Mouse (Mus musculus): ENCODE measurements around the gene Otop2.

Gene Otop2

GRCm38 (mm10) chr11:115303167-115303566 lies 3.8 kb upstream of the Otop2 start:
- ChIA-PET CTCF (interaction anchor here in 1 of 4 experiments (2.3 kb wide), 1 partner anchor 78 kb away, joined by 6 read pairs; no protein-coding TSS in a partner anchor), POLR2A (interaction anchor here in 2 of 4 experiments (0.6 to 1.4 kb wide), 2 partner anchors 78 to 193 kb away, joined by 3 read pairs; no protein-coding TSS in a partner anchor)

DNA sequence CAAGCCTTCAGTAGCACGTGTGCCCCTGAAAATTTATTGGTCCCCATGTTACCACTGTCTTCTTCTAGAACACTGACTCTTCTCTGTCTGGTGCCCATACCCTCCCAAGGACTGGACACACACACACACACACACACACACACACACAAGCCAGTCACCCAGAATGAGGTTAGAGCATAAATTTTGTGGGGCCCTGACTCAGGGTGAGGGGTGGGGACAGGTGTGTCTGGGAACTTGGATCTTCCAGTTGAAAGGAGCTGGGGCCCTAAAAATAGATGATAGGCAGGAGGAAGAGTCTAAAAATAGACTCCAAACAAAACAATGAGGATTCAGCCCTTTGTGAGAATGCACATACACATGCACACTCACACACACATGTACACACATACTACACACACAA lies 1.8 kb downstream of the Otop2 start:
- CTCF ChIA-PET = interaction anchor here in 1 of 4 experiments (1.0 kb wide), 1 partner anchor 11 kb away, joined by 3 read pairs; the partner anchor contains the start of gene Fads6
- POLR2A ChIA-PET = no interaction called here

DNA sequence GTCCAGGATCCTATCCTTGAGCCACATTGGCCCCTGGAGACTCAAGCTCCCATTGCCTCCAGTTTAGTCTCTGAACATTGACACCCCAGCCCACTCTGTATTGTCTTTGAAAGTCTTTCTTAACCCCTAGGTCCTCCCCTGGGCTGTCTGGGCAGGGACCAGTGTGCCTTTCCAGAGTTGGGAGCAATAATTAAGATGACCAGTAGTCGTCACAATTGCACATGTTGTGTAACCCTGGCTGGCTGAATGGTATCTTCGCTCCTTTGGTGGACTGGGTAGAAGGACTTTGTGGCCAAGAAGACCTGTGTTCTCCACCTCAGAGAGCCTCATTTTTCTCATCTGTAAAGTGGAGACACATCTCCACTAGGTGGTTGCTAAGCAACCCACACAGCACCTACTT lies 7.3 kb downstream of the Otop2 start:
- ChIA-PET CTCF (interaction anchor here in 2 of 4 experiments (0.6 to 1.1 kb wide), 2 partner anchors 19 to 44 kb away, joined by 3 read pairs; no protein-coding TSS in a partner anchor), POLR2A (no interaction called here)

DNA sequence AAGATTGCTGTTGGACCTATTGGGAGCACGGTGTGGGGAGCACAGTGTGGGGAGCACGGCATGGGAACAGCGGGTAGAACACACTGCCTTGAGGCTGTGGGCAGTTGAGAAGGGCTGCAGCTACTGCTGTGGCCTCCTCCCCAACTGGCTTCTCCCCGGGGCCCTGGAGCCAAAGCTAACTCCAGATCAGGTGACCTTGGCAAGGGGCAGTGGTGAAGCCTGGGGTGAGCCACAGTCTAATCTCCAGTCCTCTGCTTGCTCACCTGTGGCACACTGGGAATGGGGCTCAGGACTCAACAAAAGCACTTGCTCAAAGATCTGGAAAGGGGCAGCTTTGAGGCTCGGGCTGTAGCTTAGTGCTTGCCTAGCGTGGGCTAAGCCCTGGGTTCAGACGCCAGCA lies 10.2 kb downstream of the Otop2 start:
- ChIA-PET CTCF (interaction anchor here in 3 of 4 experiments (0.5 to 2.7 kb wide), 10 partner anchors 10 to 236 kb away, joined by 3 to 12 read pairs (median 4); partner anchors contain the start of gene Otop2 (in 1 of the 3)), POLR2A (interaction anchor here in 2 of 4 experiments (0.6 to 1.6 kb wide), 8 partner anchors 20 to 577 kb away, joined by 3 to 4 read pairs (median 3); partner anchors contain the start of genes Fads6 (in 1 of the 2), Fdxr (in 1 of the 2), Hid1 (in 1 of the 2) and Jpt1 (in 1 of the 2))

DNA sequence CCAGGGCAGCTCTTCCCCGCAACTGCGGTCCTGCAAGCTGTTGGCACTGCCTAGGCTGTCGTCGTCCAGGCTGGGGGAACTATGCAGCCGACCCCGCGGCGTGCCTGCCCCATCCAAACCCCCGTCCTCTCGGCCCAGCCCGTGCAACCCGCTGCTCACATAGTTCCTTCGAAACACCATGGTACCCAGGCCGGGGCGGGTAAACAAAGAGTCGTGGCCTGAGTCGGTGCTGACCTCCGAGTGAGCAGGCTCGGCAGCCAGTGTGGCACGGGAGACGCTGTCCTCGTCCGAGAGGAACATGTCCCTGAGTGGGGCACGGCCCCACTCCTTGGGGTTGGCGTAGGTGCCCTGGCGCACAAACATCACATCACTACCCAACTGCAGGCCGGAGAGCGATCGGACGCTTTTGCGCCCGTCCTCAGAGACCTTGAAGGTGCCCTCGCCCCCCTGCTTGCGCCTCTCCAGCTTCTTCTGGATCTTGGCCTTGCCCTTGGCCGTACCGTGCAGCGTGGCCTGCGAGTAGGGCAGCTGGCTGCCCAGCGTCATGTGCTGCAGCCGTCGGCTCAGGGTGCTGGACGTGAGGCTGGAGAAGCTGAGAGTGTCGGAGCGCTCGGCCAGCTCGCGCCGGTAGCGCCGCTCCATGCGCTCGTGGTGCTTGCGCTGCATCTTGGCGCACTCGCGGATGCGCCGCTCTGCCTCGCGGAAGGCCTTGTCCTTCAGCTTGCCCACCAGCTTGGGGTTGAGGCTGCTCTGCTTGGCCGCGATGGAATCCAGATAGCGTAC lies 11.5 kb downstream of the Otop2 start:
- POLR2A ChIA-PET = interaction anchor here in 3 of 4 experiments (0.5 to 1.6 kb wide), 14 partner anchors 14 to 328 kb away, joined by 3 to 7 read pairs (median 3); partner anchors contain the start of genes Fdxr (in 1 of the 3), Jpt1 (in 1 of the 3), Otop3 (in 1 of the 3) and Slc9a3r1 (in 1 of the 3)
- CTCF ChIA-PET = interaction anchor here (0.6 to 2.7 kb wide), 12 partner anchors 11 to 1124 kb away, joined by 3 to 12 read pairs (median 4); partner anchors contain the start of gene Otop2 (in 1 of the 4)

DNA sequence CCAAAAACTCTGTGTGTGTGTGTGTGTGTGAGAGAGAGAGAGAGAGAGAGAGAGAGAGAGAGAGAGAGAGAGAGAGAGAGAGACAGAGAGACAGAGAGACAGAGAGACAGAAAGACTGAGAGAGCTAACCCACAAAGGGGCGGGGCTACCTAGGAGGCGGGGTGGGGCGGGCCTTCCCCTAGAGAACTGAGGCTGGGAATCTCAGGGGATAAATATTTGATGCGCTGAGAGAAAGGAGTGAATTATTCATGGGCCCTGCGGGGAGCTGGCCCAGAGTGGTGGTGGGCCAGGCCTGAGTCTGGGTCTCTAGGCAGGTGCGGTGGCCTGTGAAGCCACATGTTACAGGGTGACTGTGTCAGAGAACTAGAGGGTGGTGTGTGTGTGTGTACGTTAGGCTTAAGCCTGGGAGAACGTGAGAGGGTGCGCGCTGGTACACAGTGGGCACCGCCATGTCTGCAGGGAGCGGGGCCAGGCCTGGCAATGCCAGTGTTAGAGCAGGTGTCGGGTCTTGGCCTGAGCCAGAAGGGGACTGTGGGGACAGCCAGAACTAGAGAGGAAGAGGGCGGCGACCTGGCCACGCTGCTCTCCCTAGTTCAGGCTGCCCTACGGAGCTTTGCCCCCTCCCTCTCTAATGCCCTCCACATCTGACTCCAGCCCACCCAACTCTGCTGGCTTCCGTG lies 12.9 kb downstream of the Otop2 start:
- CTCF ChIA-PET = interaction anchor here (0.5 to 1.3 kb wide), 17 partner anchors 8 to 821 kb away, joined by 3 to 11 read pairs (median 3); no protein-coding TSS in a partner anchor

DNA sequence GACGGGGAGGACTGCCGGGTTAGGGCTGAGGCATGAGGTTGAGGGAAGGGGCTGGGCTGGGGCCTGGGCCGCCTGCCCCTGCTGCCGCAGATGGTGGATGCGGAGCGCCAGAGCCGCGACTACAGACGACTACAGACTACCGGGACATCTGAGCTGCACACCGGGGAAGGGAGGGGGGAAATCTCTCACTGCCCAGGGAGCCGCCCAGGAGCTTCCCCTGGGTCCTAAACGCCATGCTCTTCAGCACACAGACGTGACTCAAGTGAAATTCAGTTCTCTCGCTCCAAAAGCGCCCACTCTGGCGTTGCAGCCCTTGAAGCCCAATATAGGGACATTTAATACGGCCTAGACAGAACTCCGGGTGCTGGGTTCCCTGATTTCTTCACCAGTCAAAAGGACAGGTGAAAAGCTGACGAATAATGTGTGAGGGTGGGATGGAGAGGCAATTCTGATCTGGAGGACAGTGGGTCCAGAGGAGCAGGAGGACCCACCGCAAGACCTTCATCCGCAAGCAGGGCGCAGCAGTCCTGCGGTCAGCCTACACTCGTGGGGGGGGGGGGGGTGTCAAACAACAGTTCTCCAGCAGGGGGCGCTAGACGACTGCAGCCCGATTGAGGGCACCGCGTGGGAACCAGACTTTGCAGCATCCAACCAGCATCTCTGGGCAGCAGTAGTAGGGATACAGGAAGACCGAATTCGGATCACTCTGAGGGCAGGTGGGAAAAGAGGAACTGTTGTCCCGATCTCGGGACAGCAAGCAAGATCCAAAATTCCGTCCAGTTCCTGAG lies 15.1 kb downstream of the Otop2 start, which contains the start of gene Ush1g:
Gene Ush1g (minus strand): TSS at position 136 of the 788 bp plus-strand sequence.
- ChIA-PET CTCF (interaction anchor here (0.6 to 2.2 kb wide), 38 partner anchors 8 to 1501 kb away, joined by 3 to 27 read pairs (median 3); partner anchors contain the start of genes Otop3 (in 2 of the 4), Fads6 (in 1 of the 4), Hid1 (in 1 of the 4) and Otop2 (in 1 of the 4)), POLR2A (interaction anchor here in 3 of 4 experiments (0.5 to 1.1 kb wide), 8 partner anchors 17 to 1073 kb away, joined by 3 to 5 read pairs (median 4); partner anchors contain the start of gene Fdxr (in 1 of the 3))

More for the DNA sequence above, 12.9 kb downstream of the Otop2 start:
- POLR2A ChIA-PET = interaction anchor here in 3 of 4 experiments (0.6 to 1.6 kb wide), 6 partner anchors 8 to 272 kb away, joined by 3 to 6 read pairs (median 4); partner anchors contain the start of gene Fdxr (in 2 of the 3)

GRCm38 (mm10) chr11:115323354-115323753 lies 16.4 kb downstream of the Otop2 start:
- POLR2A ChIA-PET = interaction anchor here in 1 of 4 experiments (0.7 kb wide), 1 partner anchor 1129 kb away, joined by 3 read pairs; no protein-coding TSS in a partner anchor
- CTCF ChIA-PET = interaction anchor here (0.6 to 2.2 kb wide), 10 partner anchors 15 to 99 kb away, joined by 3 to 27 read pairs (median 4); partner anchors contain the start of gene Fads6 (in 1 of the 4)

GRCm38 (mm10) chr11:115326730-115327129 lies 19.8 kb downstream of the Otop2 start:
- ChIA-PET CTCF (interaction anchor here in 1 of 4 experiments (1.3 to 2.3 kb wide), 2 partner anchors 27 to 124 kb away, joined by 4 to 5 read pairs; no protein-coding TSS in a partner anchor), POLR2A (interaction anchor here in 2 of 4 experiments (1.4 to 1.5 kb wide), 2 partner anchors 18 to 163 kb away, joined by 3 read pairs; partner anchors contain the start of gene Slc9a3r1 (in 1 of the 2))

DNA sequence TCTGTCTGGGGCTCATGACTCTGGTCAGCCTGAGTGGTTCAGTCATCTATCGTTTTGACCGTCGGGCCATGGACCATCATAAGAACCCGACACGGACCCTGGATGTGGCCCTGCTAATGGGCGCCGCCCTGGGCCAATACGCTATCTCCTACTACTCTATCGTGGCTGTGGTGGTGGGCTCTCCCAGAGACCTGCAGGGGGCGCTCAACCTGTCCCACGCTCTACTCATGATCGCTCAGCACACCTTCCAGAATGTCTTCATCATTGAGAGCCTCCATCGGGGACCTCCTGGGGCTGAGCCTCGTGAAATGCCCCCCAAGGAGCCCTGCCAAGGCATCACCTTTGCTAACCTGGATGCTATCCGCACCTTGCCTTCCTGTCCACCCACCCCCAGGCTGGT lies 22.4 kb downstream of the Otop2 start:
- POLR2A ChIA-PET = no interaction called here
- CTCF ChIA-PET = interaction anchor here in 2 of 4 experiments (0.6 to 1.4 kb wide), 4 partner anchors 21 to 101 kb away, joined by 3 to 12 read pairs (median 4); no protein-coding TSS in a partner anchor

- CTCF ChIA-PET = interaction anchor here (0.5 to 2.8 kb wide), 8 partner anchors 12 to 466 kb away, joined by 3 to 9 read pairs (median 4); partner anchors contain the start of genes Ush1g (in 2 of the 4) and Nt5c (in 1 of the 4)
These were observed 27.6 kb downstream of the Otop2 start, which contains the start of gene Otop3 for GRCm38 (mm10) chr11:115334531-115334930. TSS of gene Otop3 (plus strand) at chr11:115334731.

GRCm38 (mm10) chr11:115335223-115335622 lies 28.3 kb downstream of the Otop2 start:
- CTCF ChIA-PET = interaction anchor here (0.6 to 2.8 kb wide), 12 partner anchors 10 to 157 kb away, joined by 3 to 9 read pairs (median 4); partner anchors contain the start of genes Ush1g (in 2 of the 4), Fads6 (in 1 of the 4) and Nt5c (in 1 of the 4)

More at GRCm38 (mm10) chr11:115334531-115334930, 27.6 kb downstream of the Otop2 start, which contains the start of gene Otop3:
- POLR2A ChIA-PET = interaction anchor here in 2 of 4 experiments (1.0 to 2.0 kb wide), 3 partner anchors 11 to 42 kb away, joined by 3 to 7 read pairs (median 4); no protein-coding TSS in a partner anchor

DNA sequence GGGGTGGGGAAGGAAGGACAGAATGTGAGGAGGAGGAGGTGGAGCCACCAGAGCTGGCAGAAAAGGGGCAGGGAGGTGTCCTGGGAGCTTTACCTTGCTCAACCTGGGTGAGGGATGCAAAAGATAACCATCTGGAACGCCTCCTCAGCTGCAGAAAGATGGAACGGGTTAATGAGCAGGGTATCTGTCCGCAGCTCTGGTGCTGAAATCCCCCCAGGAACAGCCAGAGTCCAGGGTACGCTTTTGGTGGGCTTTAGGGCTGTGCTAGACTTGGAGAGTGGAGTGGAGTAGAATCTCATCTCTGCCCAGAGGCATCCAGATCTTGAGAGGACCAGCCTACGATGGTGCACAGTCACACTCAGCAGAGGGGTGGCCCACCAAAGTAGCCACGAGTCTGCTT lies 29.2 kb downstream of the Otop2 start:
- ChIA-PET CTCF (interaction anchor here in 3 of 4 experiments (0.6 to 1.6 kb wide), 10 partner anchors 9 to 134 kb away, joined by 3 to 9 read pairs (median 4); partner anchors contain the start of genes Fads6 (in 1 of the 3) and Ush1g (in 1 of the 3)), POLR2A (interaction anchor here in 2 of 4 experiments (0.8 to 2.0 kb wide), 2 partner anchors 10 to 45 kb away, joined by 4 to 7 read pairs; partner anchors contain the start of gene Cdr2l (in 1 of the 2))

More at GRCm38 (mm10) chr11:115335223-115335622, 28.3 kb downstream of the Otop2 start:
- POLR2A ChIA-PET = interaction anchor here in 2 of 4 experiments (0.6 to 2.0 kb wide), 4 partner anchors 10 to 1255 kb away, joined by 3 to 7 read pairs (median 4); no protein-coding TSS in a partner anchor

GRCm38 (mm10) chr11:115337350-115337749 lies 30.4 kb downstream of the Otop2 start:
- ChIA-PET CTCF (interaction anchor here in 2 of 4 experiments (0.9 to 2.6 kb wide), 4 partner anchors 15 to 57 kb away, joined by 3 to 12 read pairs (median 6); partner anchors contain the start of gene Ush1g (in 1 of the 2)), POLR2A (interaction anchor here in 3 of 4 experiments (0.6 to 1.1 kb wide), 4 partner anchors 9 to 199 kb away, joined by 3 to 7 read pairs (median 4); partner anchors contain the start of genes Nat9 (in 1 of the 3) and Tmem104 (in 1 of the 3))

GRCm38 (mm10) chr11:115337826-115338225 lies 30.9 kb downstream of the Otop2 start:
- ChIA-PET POLR2A (interaction anchor here in 2 of 4 experiments (0.8 to 1.1 kb wide), 2 partner anchors 8 to 199 kb away, joined by 3 to 4 read pairs; no protein-coding TSS in a partner anchor), CTCF (interaction anchor here in 3 of 4 experiments (0.5 to 2.6 kb wide), 7 partner anchors 10 to 297 kb away, joined by 3 to 12 read pairs (median 3); partner anchors contain the start of gene Ush1g (in 1 of the 3))

DNA sequence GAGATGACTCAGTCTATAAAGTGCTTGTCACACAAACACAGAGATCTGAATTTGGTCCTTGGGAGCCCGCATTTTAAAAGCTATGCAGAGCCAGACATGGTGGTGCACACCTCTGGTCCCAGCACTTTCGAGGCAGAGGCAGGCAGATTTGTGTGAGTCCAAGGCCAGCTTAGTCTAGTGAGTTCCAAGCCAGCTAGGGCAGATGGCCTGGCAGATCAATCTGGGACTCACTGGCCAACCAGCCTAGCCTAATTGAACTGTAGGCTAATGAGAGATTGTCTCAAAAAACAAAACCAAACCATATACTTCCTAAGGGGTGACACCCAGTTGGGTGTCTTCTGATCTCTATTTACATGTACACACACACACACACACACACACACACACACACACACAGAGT lies 34.3 kb downstream of the Otop2 start:
- POLR2A ChIA-PET = no interaction called here
- CTCF ChIA-PET = interaction anchor here in 3 of 4 experiments (0.6 to 1.9 kb wide), 3 partner anchors 13 to 1219 kb away, joined by 5 to 7 read pairs (median 5); no protein-coding TSS in a partner anchor
